Mouse (Mus musculus) erythroblast, embryonic 14.5 days (primary cell): Measurements from ENCODE around the gene Fbn1. TPM values are rescaled to one million over a fixed set of nuclear protein-coding genes. Genes with fewer than 3 reads are reported as not detected.

Experiments used
- H3K27me3 ChIP-seq: 2 replicates; pipeline ENCODE4 v1.6.1; 2012; ENCODE audit warnings: inconsistent platforms; ENCODE audit not compliant: control insufficient read depth
- H3K36me3 ChIP-seq: 2 replicates; pipeline ENCODE4 v1.6.1; 2012; ENCODE audit warnings: mild to moderate bottlenecking, inconsistent platforms; ENCODE audit not compliant: control insufficient read depth
- H3K4me1 ChIP-seq: 2 replicates; pipeline ENCODE4 v1.6.1; 2012; ENCODE audit warnings: inconsistent platforms; ENCODE audit not compliant: control insufficient read depth
- H3K4me3 ChIP-seq: replicated peaks from 2 replicates; pipeline ENCODE3; 2012; ENCODE audit warnings: moderate library complexity, mild to moderate bottlenecking, inconsistent platforms
- H3K9me3 ChIP-seq: 2 replicates; pipeline ENCODE4 v1.6.1; 2012; ENCODE audit warnings: low read length, inconsistent platforms, mixed read lengths; ENCODE audit not compliant: control insufficient read depth
- GATA1 ChIP-seq: IDR thresholded peaks from 2 replicates; pipeline ENCODE4 v1.6.1; 2012; ENCODE audit warnings: low read length, inconsistent platforms, mixed read lengths
- TAL1 ChIP-seq: IDR thresholded peaks from 3 replicates; pipeline ENCODE4 v1.6.1; 2012; ENCODE audit warnings: low read length, inconsistent platforms, mixed read lengths
- polyA plus RNA-seq: library from polyadenylated mRNA; stranded (reverse); fragments of >175 nt; gene quantifications from 2 replicates; pipeline ENCODE4 v1.2.3, GENCODE M21; 2012

Fbn1 gene
- under 0.01 TPM in 1 of 2 replicates, not detected in the other for polyA plus RNA-seq

DNA sequence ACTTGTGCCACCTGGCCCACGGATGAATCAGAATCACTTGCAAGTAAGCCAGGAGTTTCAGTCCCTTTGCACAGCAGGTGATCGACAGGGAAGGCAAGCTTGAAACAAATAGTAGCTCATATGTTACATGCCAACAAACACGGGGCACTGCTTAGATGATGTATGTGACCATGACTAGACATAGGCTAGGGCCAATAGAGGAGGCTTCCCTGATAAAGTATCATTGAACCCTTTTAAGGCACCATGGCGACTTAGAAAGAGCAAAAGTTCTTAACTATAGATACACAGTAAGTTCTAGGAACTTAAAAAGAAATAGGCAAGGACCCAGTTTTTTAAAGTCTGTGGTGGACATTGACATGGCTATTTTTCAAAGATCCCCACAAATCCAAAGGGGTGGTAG, at the start of gene Fbn1:
Gene Fbn1, minus strand, starts transcription at position 101 of the 400 bp plus-strand sequence.
- Histone ChIP-seq H3K4me1 (no peaks in the 10 kb centered on the region), H3K36me3 (no peaks in the 10 kb centered on the region), H3K27me3 (peaks cover 48% of the 10 kb centered on the region), H3K9me3 (no peaks in the 10 kb centered on the region; the same call in 1 of the 2 replicates), H3K4me3 (no peak within 1 kb of the TSS)
- TF ChIP-seq TAL1, result no peak
- TF ChIP-seq GATA1, result no peak

- Histone ChIP-seq H3K36me3 (no peaks in the 10 kb centered on the region; the same call in 1 of the 2 replicates), H3K9me3 (no peaks in the 10 kb centered on the region), H3K4me1 (no peaks in the 10 kb centered on the region), H3K4me3 (no peak overlapping the region), H3K27me3 (no peaks in the 10 kb centered on the region)
- no peak for TF ChIP-seq GATA1
- no peak for TF ChIP-seq TAL1
Measured at GRCm38 (mm10) chr2:125555830-125556229, 48.0 kb upstream of the Fbn1 start.

DNA sequence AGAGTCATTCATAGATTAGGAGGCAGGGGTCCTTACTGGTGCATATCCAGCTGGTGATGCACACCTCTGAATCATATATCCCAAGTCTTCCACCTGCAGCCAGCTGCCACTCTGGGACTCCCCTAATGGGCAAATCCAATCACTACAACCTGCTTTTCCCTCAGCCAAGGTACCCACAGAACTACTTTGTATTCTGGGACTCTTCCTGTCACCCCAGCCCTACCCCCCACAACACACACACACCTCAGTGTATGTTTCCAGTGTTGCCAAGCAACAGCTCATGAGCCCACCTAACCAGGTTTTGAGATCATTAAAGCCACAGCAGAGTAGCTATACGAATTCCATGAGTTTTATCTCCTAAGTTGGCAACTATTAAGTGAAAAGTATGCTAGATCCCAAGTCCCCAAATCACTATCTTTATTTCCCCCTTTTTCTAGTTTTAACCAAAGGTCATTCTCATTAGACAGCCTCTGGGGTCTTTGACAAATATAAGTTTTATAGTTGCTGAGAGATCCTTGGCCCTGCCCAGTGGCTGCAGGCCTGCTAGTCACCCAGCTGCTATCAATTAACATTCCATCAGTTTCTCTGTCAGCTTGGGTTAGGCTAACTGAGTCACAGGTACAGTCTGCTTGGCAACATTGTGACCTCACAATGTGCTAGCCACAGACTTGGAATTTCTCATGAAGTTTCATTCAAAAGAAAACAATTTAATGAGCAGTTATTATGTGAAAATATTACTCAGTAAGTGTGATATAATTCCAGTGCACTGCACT, 41.2 kb upstream of the Fbn1 start:
- H3K9me3 ChIP-seq, result no peaks in the 10 kb centered on the region
- H3K4me1 ChIP-seq, result no peaks in the 10 kb centered on the region
- no peak overlapping the region for H3K4me3 ChIP-seq
- no peaks in the 10 kb centered on the region for H3K27me3 ChIP-seq
- no peaks in the 10 kb centered on the region for H3K36me3 ChIP-seq
- TF ChIP-seq GATA1 (no peak), TAL1 (no peak)

DNA sequence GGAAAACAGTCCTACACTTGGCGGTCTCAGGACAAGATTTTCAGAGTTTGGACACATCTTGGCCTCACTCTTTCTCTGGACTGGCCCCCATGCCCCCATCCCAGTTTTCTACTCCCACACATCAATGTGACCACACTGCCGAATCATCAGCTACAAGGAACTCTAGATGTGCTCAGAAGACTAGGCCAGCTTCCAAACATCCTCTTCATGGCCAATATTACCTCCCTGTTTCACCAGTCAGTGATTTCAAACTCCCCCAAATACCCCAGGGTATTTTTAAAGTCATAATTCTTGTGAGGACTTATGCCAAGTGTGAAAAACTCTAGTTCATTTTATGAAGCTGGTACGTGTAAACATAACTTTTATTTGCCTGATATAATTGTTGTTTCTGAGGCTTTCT, 37.2 kb upstream of the Fbn1 start:
- TF ChIP-seq GATA1 (no peak), TAL1 (no peak)
- Histone ChIP-seq H3K4me1 (no peaks in the 10 kb centered on the region), H3K9me3 (no peaks in the 10 kb centered on the region), H3K27me3 (no peaks in the 10 kb centered on the region), H3K4me3 (no peak overlapping the region), H3K36me3 (no peaks in the 10 kb centered on the region)

GRCm38 (mm10) chr2:125543646-125544045, 35.9 kb upstream of the Fbn1 start:
- no peak for TF ChIP-seq TAL1
- no peak for TF ChIP-seq GATA1
- Histone ChIP-seq H3K4me1 (no peaks in the 10 kb centered on the region), H3K36me3 (no peaks in the 10 kb centered on the region), H3K9me3 (no peaks in the 10 kb centered on the region), H3K4me3 (no peak overlapping the region), H3K27me3 (no peaks in the 10 kb centered on the region)

- TF ChIP-seq TAL1 (no peak), GATA1 (no peak)
- H3K27me3 ChIP-seq, result no peaks in the 10 kb centered on the region
- no peak overlapping the region for H3K4me3 ChIP-seq
- H3K36me3 ChIP-seq, result no peaks in the 10 kb centered on the region
- no peaks in the 10 kb centered on the region for H3K9me3 ChIP-seq
- no peaks in the 10 kb centered on the region for H3K4me1 ChIP-seq
Measured at GRCm38 (mm10) chr2:125541451-125541850, 33.7 kb upstream of the Fbn1 start.

- H3K4me3 ChIP-seq, result no peak overlapping the region
- H3K36me3 ChIP-seq, result no peaks in the 10 kb centered on the region
- no peaks in the 10 kb centered on the region for H3K9me3 ChIP-seq
- no peaks in the 10 kb centered on the region for H3K27me3 ChIP-seq
- no peaks in the 10 kb centered on the region for H3K4me1 ChIP-seq
- TF ChIP-seq TAL1 (no peak), GATA1 (no peak)
Measured at GRCm38 (mm10) chr2:125540579-125540978, 32.8 kb upstream of the Fbn1 start.

GRCm38 (mm10) chr2:125539640-125540039, 31.8 kb upstream of the Fbn1 start:
- no peaks in the 10 kb centered on the region for H3K36me3 ChIP-seq
- no peaks in the 10 kb centered on the region for H3K27me3 ChIP-seq
- TF ChIP-seq TAL1 (no peak), GATA1 (no peak)
- no peak overlapping the region for H3K4me3 ChIP-seq
- H3K4me1 ChIP-seq, result no peaks in the 10 kb centered on the region
- H3K9me3 ChIP-seq, result no peaks in the 10 kb centered on the region

- no peak overlapping the region for H3K4me3 ChIP-seq
- no peaks in the 10 kb centered on the region for H3K9me3 ChIP-seq
- TF ChIP-seq TAL1 (no peak), GATA1 (no peak)
- H3K27me3 ChIP-seq, result no peaks in the 10 kb centered on the region
- H3K36me3 ChIP-seq, result no peaks in the 10 kb centered on the region
- H3K4me1 ChIP-seq, result no peaks in the 10 kb centered on the region
Measured at GRCm38 (mm10) chr2:125530665-125531064, 22.9 kb upstream of the Fbn1 start.

GRCm38 (mm10) chr2:125526566-125526965, 18.8 kb upstream of the Fbn1 start:
- no peaks in the 10 kb centered on the region for H3K9me3 ChIP-seq
- no peaks in the 10 kb centered on the region for H3K27me3 ChIP-seq
- no peak for TF ChIP-seq TAL1
- TF ChIP-seq GATA1, result no peak
- no peaks in the 10 kb centered on the region for H3K36me3 ChIP-seq
- no peaks in the 10 kb centered on the region for H3K4me1 ChIP-seq
- H3K4me3 ChIP-seq, result no peak overlapping the region
